Mouse (Mus musculus): ENCODE results near the gene Gm9821. TPM values are rescaled to one million over a fixed set of nuclear protein-coding genes. Genes with fewer than 3 reads are reported as not detected.

The Gm9821 gene
- polyA plus RNA-seq, 1 experiment from 2014 or later, result 0.37 TPM

DNA sequence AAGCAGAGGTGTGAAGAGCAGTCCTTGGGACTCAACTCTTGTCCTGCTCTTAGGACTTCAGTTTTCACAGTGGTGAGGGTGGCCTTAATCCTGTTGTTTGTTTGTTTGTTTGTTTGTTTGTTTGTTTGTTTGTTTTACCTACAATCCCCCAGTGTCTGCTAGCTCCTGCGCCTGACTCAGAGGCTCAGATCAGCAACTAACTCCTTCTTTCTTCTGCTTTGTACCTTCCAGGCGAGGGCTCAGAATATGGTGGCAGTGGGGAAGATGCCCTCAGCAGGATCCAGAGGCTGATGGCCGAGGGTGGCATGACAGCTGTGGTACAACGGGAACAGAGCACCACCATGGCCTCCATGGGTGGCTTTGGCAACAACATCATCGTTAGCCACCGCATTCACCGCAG is 28.4 kb upstream of the Gm9821 start:
- WGBS, result 95% methylated on average over 7 of the region's 7 CpGs
- ATAC-seq (ENCODE audit: low FRiP score, low read depth), result no peak
- Histone ChIP-seq H3K4me3 (no peak overlapping the region), H3K27me3 (peaks cover 28% of the 10 kb centered on the region), H3K9me3 (no peaks in the 10 kb centered on the region), H3K4me2 (replicated peaks) (no peak overlapping the region), H3K9ac (replicated peaks) (no peak overlapping the region), H3K27ac (replicated peaks) (no peak overlapping the region), H3K4me1 (peaks cover 10% of the 10 kb centered on the region; the same call in 1 of the 2 replicates), H3K36me3 (peaks cover 57% of the 10 kb centered on the region)

DNA sequence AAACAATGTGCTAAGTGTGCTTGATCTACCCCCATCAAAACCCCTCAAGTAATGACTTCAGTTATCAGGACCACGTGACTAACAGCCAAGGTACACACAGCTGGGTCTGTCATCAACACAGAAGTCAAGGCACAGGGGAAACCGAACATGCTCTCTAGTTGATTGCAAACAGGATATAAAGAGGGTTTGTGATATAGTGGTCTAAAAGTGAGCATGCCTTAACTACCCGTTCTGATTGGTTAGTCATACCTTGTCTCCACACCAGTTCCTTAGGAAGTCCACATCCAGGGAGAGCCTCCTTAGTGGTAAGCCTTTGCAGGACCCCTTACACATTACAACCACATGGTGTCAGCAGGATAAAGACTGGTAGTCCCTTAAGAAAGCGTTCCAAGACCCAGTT is 25.4 kb upstream of the Gm9821 start:
- H3K27ac ChIP-seq (replicated peaks), result no peak overlapping the region
- ATAC-seq (ENCODE audit: low FRiP score, low read depth), result no peak
- peaks cover 35% of the 10 kb centered on the region for H3K36me3 ChIP-seq
- peaks cover 25% of the 10 kb centered on the region for H3K4me1 ChIP-seq
- no peak overlapping the region for H3K9ac ChIP-seq (replicated peaks)
- WGBS, result 71% methylated on average over 4 of the region's 4 CpGs
- H3K9me3 ChIP-seq, result no peaks in the 10 kb centered on the region
- no peak overlapping the region for H3K4me3 ChIP-seq
- H3K4me2 ChIP-seq (replicated peaks), result no peak overlapping the region
- peaks cover 58% of the 10 kb centered on the region for H3K27me3 ChIP-seq

DNA sequence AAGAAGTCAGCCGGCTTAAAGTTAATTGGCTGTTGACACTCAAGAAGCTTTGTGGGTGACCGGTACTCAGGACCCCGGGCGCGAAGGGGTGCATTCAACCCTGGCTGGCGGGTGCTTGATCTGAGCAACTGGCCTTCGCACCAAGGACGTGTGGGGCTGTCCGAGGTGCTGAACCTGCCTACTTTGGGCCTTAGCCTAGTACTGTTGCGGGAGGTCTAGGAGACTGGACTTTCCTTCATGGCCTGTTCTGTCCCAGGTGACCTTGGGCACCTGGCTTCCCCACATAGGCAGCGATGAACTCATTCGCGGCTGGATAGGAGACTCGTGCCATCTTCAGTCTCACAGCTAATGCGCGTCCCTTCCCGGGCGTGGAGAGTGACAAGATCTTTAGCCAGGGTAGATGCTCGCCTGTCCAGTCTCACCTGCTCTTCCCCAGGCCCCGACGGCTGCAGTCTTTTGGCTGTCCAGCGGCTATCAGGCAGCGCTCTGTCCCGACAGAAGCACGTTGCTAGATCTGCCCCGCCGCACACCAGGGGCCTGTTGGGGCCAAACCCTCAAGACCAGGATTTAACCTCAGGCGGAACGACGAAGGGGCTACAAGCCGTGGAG is 24.2 kb upstream of the Gm9821 start:
- Histone ChIP-seq H3K27me3 (peaks cover 67% of the 10 kb centered on the region), H3K27ac (replicated peaks) (no peak overlapping the region), H3K9me3 (no peaks in the 10 kb centered on the region), H3K36me3 (peaks cover 27% of the 10 kb centered on the region), H3K4me3 (peak overlapping the region; percentile 57), H3K4me1 (peaks cover 25% of the 10 kb centered on the region), H3K4me2 (replicated peaks) (peak overlapping the region; percentile 82), H3K9ac (replicated peaks) (no peak overlapping the region; the same call in 1 of the 2 replicates)
- ATAC-seq (ENCODE audit: low FRiP score, low read depth), result 0 out of 2 replicates have a peak, but pooled peaks have one; percentile 1
- WGBS, result 4% methylated on average over 31 of the region's 31 CpGs

DNA sequence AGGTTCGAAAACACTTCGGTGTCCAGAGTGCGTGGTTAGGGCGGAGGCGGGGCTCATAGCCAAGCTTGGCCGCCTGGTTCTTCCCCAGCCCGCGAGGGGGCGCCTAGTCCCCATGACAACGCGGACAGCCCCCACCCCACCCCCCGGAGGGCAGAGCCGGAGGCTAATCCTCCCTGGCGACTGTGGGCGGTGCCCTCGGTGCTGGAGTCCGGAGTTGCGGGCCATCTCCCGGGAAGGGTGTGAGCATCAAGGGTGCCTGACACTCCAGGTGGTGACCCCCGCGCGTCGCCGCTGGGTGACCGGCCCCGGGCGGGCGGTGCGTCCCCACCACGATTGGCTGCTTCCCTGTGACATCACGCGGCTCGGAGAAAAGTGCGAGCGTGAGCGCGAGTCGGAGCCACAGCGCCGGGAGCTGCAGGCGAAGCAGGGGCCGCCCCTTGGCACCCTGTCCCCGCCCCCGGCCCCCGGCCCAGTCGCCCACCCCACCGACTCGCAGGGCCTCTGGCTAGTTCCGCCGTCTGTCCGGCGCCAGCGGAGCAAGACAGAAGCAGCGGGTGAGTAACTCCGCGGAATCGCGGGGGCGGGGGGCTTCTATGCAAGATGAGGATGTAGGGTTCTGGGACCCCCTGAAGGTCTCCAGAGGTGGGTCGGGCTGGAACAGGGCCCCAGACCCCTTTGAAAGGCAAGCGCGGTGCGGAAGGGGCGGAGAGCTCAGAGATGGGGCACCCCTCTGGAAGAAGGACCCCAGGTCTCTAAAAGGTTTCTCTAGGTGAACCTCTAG is 23.5 kb upstream of the Gm9821 start:
- H3K4me2 ChIP-seq (replicated peaks), result peak overlapping the region; percentile 82
- H3K4me1 ChIP-seq, result peaks cover 25% of the 10 kb centered on the region
- no peak overlapping the region for H3K27ac ChIP-seq (replicated peaks)
- peaks cover 20% of the 10 kb centered on the region for H3K36me3 ChIP-seq
- under 1% methylated on average over 64 of the region's 64 CpGs for WGBS
- peak; percentile 80 for ATAC-seq (ENCODE audit: low FRiP score, low read depth)
- H3K4me3 ChIP-seq, result peak overlapping the region; percentile 57
- H3K9ac ChIP-seq (replicated peaks), result peak overlapping the region; percentile 52
- peaks cover 71% of the 10 kb centered on the region for H3K27me3 ChIP-seq
- H3K9me3 ChIP-seq, result no peaks in the 10 kb centered on the region

DNA sequence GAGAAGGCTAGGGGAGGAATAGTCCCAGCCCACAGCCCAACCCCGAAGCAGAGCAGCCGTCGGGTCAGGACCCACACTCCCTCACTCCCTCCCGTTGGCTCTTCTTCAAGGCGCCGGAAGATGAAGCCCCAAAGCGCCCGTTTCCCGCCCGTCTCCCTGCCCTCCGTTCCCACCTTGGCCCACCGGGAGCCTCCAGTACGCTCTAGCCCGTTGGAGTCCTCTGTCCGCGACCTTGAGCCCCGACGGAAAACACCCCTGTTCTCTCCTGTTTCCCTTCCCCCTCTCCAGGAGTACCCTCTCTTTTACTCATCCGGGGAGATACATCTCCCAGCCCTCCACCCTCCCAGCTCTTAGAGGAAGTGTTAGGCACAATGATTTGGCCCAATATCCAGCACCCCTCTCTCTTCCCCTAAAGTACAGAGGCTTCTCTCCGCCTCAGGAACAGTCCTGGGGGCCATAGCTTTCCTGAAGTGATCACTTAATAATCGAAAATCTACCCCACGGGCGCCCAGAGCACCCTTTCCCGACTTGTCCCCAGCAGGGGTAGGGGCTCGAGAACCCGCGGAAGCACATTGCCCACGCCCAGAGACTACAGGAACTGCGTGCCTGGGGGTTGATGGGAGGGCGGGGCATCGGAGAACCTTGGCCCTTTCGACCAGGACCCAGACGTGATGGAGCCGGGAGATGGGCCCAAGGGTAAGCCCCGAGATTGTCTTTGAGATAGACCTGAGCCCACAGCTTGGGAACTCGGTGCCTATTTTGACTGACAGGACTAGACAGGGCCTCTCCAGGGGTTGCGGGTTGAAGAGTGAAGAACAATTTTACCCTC is 22.7 kb upstream of the Gm9821 start:
- Histone ChIP-seq H3K27me3 (peaks cover 72% of the 10 kb centered on the region), H3K9me3 (no peaks in the 10 kb centered on the region), H3K4me2 (replicated peaks) (peak overlapping the region; percentile 82), H3K4me3 (peak overlapping the region; percentile 57), H3K9ac (replicated peaks) (no peak overlapping the region), H3K36me3 (peaks cover 12% of the 10 kb centered on the region), H3K4me1 (peaks cover 25% of the 10 kb centered on the region), H3K27ac (replicated peaks) (no peak overlapping the region)
- WGBS, result 3% methylated on average over 37 of the region's 37 CpGs
- peak; percentile 5; the same call in 1 of the 2 replicates for ATAC-seq (ENCODE audit: low FRiP score, low read depth)

DNA sequence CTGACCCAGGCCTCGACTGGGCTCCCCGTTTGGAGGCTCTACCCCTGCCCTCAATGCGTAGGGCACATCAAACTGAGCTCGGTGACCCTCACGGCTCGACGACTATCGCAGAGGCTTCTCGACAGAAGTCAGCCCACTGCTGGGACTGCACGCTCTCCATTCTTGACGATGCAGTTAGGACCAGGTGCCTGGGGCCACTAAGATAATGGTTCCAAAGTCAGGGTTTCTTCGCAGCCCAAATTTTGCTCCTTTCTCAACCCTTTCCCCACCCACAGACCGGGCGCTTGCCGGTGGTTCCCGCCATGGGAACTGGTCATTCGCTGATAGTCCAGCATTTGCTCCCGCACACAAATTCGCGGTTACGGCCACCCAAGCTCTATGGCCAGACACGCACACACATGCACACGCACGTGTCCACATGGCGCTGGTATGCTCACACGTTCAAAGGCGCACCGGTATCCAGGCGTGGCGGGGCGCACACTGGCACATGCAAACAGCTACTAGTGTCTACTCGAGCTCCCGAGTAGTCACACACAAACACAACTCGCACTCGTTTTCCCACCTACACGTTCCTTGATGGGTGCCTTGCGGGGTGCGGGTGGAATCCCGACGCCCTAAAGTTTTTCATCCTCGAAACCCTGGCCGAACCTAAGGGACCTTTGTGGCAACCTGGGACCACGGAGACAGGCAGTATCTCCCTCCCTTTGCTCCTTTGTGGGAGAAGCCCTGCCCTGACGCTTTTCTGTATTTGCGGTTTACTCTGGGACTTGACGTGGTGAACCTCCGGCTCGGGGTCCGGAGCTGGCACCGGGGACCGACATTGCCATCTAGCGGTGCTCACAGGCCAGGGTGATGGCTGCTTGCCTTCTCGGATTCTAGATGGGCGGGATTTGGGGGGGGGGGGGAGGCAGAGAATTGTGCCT is 21.8 kb upstream of the Gm9821 start:
- H3K9ac ChIP-seq (replicated peaks), result no peak overlapping the region
- 4% methylated on average over 54 of the region's 54 CpGs for WGBS
- peaks cover 76% of the 10 kb centered on the region for H3K27me3 ChIP-seq
- peak overlapping the region; percentile 57 for H3K4me3 ChIP-seq
- H3K27ac ChIP-seq (replicated peaks), result no peak overlapping the region
- peaks cover 29% of the 10 kb centered on the region for H3K4me1 ChIP-seq
- no peaks in the 10 kb centered on the region for H3K9me3 ChIP-seq
- no peak for ATAC-seq (ENCODE audit: low FRiP score, low read depth)
- H3K4me2 ChIP-seq (replicated peaks), result peak overlapping the region; percentile 82
- peaks cover 4% of the 10 kb centered on the region; the same call in 1 of the 2 replicates for H3K36me3 ChIP-seq

DNA sequence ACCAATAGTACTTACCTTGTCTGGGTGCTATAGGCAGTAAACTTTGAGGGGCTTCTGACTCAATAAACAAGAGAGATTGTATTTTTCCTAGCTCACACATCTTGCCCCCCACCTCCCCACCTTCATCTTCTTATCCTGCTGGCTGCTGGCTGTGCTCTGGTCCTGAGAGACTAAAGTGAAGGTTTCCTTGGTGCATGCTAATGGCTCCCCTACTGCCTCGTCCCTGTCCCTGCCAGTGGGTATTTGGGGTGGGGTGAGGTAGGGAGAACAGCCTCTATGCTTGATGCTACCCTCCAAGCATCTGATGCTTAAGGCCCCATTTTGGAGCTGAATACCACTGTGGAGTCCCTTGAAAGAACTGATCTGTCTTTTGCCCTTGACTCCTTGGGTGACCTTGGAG is 20.8 kb upstream of the Gm9821 start:
- Histone ChIP-seq H3K27ac (replicated peaks) (no peak overlapping the region), H3K4me3 (no peak overlapping the region), H3K27me3 (peaks cover 72% of the 10 kb centered on the region), H3K9ac (replicated peaks) (no peak overlapping the region), H3K4me1 (peaks cover 35% of the 10 kb centered on the region), H3K4me2 (replicated peaks) (no peak overlapping the region), H3K36me3 (no peaks in the 10 kb centered on the region), H3K9me3 (no peaks in the 10 kb centered on the region)
- ATAC-seq (ENCODE audit: low FRiP score, low read depth), result no peak
- 67% methylated on average over 1 of the region's 1 CpGs for WGBS

DNA sequence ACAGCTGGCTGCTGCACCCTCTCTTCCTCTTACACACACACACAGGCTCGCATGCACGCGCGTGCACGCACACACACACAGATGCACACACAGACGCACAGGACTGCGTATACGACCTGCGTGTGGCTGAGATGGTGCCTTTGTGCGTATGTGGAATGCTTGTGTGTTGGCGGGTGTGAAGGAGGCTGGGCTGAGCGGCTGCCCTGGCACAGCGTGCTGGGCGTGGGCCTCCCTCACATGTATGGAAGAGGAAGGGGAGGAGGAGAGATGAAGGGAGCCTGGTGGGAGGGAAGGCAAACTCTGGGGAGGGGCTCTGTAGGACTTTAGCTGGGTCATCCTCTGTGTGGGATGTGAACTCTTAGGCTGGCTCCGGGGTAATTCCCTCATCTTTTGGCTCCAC is 20.1 kb upstream of the Gm9821 start:
- no peak overlapping the region for H3K9ac ChIP-seq (replicated peaks)
- ATAC-seq (ENCODE audit: low FRiP score, low read depth), result no peak
- 90% methylated on average over 15 of the region's 15 CpGs for WGBS
- peaks cover 41% of the 10 kb centered on the region for H3K4me1 ChIP-seq
- H3K4me2 ChIP-seq (replicated peaks), result no peak overlapping the region
- no peaks in the 10 kb centered on the region for H3K9me3 ChIP-seq
- H3K27me3 ChIP-seq, result peaks cover 65% of the 10 kb centered on the region
- H3K36me3 ChIP-seq, result no peaks in the 10 kb centered on the region
- no peak overlapping the region for H3K4me3 ChIP-seq
- no peak overlapping the region for H3K27ac ChIP-seq (replicated peaks)

DNA sequence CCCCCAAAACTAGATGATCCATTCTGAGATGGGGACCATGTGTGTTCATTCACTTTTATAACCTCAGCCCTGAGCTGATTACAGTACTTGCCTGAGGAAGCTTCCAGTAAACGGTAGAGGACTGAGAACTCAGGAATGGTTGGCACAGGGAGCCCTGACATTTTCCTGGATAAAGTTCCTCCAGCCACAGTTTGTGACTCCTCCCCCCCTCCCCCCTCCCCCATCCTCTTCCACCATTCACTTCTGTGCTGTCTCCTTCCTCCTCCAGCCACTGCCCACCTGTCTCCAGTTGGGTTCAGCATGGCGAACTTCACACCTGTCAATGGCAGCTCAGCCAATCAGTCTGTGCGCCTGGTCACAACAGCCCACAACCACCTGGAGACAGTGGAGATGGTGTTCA is 18.6 kb upstream of the Gm9821 start, which contains the start of gene Chrm4:
Gene Chrm4 (plus strand): TSS at position 301 of the 400 bp plus-strand sequence.
- WGBS, result 92% methylated on average over 3 of the region's 3 CpGs
- no peak within 1 kb of the TSS for H3K4me3 ChIP-seq
- no peak within 1 kb of the TSS for H3K27ac ChIP-seq (replicated peaks)
- peaks cover 50% of the 10 kb centered on the region for H3K27me3 ChIP-seq
- H3K4me1 ChIP-seq, result peaks cover 38% of the 10 kb centered on the region
- H3K36me3 ChIP-seq, result no peaks in the 10 kb centered on the region
- ATAC-seq (ENCODE audit: low FRiP score, low read depth), result no peak
- peak within 1 kb of the TSS; percentile 12 for H3K4me2 ChIP-seq (replicated peaks)
- no peaks in the 10 kb centered on the region for H3K9me3 ChIP-seq
- H3K9ac ChIP-seq (replicated peaks), result no peak within 1 kb of the TSS

DNA sequence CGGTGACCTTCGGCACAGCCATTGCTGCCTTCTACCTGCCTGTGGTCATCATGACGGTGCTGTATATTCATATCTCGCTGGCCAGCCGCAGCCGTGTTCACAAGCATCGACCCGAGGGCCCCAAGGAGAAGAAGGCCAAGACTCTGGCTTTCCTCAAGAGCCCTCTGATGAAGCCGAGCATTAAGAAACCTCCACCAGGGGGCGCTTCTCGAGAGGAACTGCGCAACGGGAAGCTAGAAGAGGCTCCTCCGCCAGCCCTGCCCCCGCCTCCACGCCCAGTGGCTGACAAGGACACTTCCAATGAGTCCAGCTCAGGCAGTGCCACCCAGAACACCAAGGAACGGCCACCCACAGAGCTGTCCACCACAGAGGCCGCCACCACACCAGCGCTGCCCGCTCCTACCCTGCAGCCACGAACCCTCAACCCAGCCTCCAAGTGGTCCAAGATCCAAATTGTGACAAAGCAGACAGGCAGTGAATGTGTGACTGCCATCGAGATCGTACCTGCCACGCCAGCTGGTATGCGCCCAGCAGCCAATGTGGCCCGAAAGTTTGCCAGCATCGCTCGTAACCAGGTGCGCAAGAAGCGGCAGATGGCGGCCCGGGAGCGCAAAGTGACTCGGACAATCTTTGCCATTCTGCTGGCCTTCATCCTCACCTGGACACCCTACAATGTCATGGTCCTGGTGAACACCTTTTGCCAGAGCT is 17.5 kb upstream of the Gm9821 start:
- H3K27ac ChIP-seq (replicated peaks), result no peak overlapping the region
- WGBS, result 49% methylated on average over 34 of the region's 34 CpGs

More for the DNA sequence above, 17.5 kb upstream of the Gm9821 start:
- Histone ChIP-seq H3K4me2 (replicated peaks) (peak overlapping the region; percentile 12), H3K27me3 (peaks cover 39% of the 10 kb centered on the region), H3K9ac (replicated peaks) (no peak overlapping the region), H3K9me3 (no peaks in the 10 kb centered on the region), H3K4me1 (peaks cover 46% of the 10 kb centered on the region), H3K36me3 (no peaks in the 10 kb centered on the region), H3K4me3 (no peak overlapping the region)
- ATAC-seq (ENCODE audit: low FRiP score, low read depth), result no peak

All from midbrain, embryonic 12.5 days (tissue).